Mouse (Mus musculus) erythroid progenitor cell, adult 5-6 weeks (primary cell): Measurements from ENCODE around the gene Mrm2. TPM values are rescaled to one million over a fixed set of nuclear protein-coding genes. Genes with fewer than 3 reads are reported as not detected.
A peak's percentile ranks its signal among the peaks of the same experiment; 100 is the strongest.
"Not testable (repeated sequence)": the region's sequence is repeated elsewhere in the genome, so short reads cannot be mapped to it uniquely, and the experiment has no call there.

ENCODE experiments used
- ATAC-seq: replicated peaks from 2 replicates; pipeline ENCODE4 v1.8.0; 2016; ENCODE audit warnings: moderate number of reproducible peaks, mild to moderate bottlenecking, moderate TSS enrichment, inconsistent platforms; ENCODE audit not compliant: poor library complexity, low FRiP score, severe bottlenecking
- total RNA-seq, 2 experiments: library from RNA; stranded (forward) in 1 of 2; stranded (reverse) in 1 of 2; fragments of 150-400 nt in 1 of 2; fragments of 186-747, 209-891 nt in 1 of 2; gene quantifications; 2 replicates each; pipeline versions ENCODE4 v1.2.3 to v1.2.4; 2015 to 2017; ENCODE audit warnings: low replicate concordance in 2 of 2

Gene Mrm2
- 3.6 TPM in 1 of 2 replicates, not detected in the other for total RNA-seq (2015; ENCODE audit: low replicate concordance)
- total RNA-seq (2017; ENCODE audit: low replicate concordance), result 1.4 and 2.4 TPM in 2 replicates

DNA sequence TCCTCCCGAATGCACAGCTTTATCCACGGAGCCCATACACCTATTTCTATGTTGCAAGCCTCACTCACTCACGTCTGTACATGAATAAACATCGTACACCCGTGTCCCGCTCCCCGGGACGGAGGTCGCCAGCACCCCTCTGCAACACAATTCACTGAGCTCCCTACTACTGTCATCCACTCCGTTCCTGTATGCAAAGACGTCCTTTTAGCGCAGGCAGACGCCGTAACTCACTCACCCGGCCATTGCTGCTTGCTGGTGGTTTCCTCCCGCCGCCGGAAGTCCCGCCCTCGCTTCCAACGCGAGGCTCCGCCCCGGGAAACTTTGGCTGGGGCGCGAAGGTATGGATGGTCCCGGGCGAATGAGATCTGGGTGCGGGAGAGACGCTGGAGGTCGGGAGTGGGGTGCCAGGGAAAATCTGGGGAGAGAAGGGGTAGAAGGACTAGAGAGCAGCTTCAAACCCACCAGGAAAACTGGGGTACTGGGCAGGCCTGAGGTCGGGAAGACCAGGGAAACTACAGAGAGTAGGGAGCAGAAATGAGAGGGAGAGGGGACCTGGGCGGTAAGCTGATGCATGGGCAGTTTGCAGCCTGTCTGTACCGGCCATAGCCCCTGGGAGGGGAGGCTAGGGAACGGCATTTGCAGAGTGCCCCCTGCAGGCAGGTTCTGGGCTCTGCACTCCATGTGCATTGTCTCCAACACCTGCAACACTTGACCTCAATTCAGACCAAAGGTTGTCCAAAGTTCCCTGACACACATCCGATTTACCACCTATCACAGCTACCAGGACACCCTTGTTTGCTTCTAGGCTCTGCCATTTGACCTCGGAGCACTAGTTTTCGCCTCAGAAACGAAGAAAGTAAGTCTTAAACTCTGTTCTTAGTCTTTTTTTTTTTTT, at the start of gene Mrm2:
TSS of gene Mrm2 (minus strand) at position 284 of the 898 bp plus-strand sequence.
- ATAC-seq, result peak; percentile 97

DNA sequence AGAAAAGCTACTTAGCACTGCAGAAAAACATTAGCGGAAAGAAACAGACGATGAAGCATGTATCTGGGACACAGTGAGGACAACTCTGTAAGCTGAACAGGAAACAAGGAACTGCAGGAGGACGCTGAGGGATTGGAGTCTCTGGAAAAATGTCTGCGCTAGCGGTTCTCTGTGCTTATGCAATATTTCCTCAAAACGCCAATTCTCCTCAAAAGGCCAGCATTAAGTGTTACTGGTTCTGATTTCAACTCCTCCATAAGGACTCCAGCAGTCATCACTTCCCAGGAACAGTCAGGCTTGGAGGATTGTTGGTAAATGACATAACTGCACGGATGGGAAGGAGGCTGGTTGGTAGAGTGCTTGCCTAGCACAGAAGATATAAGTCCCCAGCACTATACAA, 49.5 kb upstream of the Mrm2 start:
- no peak for ATAC-seq

DNA sequence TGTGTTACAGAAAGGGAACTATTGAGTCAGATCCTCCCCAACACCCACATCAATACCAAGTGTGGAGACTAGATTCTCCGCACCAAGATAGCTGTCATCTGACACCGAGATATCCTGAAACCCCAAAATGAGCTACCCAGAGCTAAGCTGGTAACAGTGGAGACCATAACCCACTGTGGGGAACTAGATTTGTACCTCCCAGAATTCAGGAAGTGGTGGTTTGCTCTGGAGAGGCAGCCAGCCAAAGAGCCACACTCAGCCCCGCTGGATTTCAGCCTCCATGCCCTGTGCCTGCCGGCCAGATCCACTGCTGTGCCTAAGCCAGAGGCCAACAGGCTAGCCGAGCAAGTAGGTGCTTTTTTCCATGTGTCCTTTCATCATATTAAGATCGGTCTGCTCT, 47.6 kb upstream of the Mrm2 start:
- ATAC-seq, result no peak

DNA sequence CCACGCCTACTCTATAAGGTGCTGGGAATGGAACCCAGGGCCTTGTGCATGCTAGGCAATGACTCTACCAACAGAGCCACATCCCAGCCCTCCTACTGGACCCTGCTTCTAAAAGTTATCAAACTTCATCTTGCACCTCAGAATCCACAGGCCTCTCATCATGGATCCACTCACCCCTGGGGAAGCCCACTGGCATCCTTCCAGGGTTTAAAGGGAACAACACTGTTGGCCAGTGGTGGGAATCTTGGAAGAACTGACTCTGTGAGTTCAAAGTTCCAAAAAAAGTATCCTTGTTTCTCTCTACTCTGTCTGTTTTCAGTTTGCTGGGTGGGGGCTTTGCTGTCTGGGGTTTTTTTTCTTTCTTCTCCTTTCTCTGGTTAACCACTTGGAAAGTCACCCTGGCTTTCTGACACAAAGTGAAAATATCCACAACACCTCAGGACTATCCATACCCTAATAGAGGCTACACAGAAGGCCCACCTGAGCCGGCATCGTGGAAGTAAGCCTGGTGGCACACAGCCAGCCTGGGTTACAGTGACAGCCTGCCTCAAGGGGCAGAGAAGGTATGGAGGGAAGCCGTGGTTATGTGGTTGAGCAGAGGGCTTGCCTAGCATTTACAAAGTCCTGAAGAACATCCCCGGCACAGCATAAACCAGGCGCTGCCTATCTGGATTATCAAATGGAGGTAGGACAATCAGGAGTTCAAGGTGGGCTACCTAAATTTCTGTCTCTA, 46.6 kb upstream of the Mrm2 start:
- ATAC-seq, result no peak

DNA sequence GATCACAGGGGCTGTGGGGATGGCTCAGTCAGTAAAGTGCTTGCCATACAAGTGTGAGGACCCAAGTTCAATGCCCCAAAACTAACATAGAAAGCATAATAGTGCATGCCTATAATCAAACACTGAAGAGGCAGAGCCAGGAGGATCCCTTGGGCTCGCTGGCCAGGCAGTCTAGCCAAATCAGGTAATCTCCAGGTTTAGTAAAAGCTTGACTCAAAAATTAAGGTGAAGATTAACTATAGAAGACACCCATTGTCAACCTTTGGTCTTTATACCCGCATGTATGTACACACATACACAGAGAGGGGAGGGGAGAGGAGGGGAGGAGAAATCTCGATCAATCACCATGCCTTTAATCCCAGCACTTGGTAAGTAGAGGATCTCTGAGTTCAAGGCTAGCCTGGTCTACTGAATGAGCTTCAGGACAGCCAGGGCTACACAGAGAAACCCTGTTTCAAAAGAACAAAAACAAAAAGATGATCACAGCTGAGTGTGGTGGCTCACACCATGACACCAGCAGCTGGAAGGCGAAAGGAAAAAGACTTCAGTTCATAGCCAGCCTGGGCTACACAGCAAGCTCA, 43.6 kb upstream of the Mrm2 start:
- ATAC-seq, result no peak

DNA sequence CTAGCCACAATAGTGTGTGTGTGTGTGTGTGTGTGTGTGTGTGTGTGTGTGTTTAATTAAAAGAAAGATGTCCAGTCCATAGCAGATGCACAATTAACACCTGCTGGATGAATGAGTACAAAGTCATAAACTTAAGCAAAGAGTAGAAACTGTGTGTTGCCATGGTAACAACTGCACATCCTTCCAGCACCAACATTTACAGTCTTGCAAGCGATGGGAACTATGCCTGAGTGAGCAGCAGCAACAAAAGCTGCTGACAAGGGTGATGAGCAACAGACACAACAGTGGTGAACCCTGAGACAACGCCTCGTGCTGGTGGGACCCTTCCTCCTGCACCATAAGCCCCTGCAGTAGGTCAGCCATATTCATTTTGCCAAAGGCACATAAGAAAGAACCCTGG, 42.5 kb upstream of the Mrm2 start:
- no peak for ATAC-seq

DNA sequence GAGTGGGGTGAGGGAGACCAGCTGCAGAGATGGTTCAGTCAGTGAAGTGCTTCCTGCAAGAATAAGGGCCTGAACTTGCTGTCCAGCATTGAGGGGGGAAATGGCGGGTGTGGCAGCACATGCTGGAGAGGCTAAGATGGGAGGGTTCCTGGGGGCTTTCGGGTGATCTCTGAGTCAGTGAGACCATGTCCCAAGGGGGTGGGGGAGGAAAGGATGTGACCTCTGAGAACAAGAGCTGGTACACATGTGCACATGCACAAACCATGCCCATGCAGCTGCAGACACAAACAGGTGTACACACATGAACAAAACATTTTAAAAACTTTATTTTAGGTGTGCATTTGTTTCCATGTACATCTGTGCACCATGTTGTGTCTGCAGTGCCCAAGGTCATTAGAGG, 42.0 kb upstream of the Mrm2 start:
- no peak for ATAC-seq

DNA sequence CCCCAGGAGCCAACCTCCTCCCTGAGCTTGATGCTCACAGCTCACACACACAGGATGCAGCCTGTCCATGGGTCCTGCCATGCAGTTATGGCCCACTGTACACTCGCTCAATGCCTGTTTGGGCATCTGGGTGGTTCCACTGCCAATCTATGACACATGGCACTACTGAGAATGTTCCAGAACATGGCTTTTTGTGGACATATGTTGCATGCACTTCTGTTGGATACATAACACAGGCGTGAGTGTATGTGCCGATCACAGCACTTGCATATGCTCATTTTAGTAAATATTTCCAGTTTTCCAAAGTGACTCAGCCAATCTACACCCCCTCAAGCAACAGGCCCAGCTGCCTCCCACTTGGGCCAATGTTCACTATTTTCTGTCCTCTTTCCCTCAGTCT, 40.0 kb upstream of the Mrm2 start:
- ATAC-seq, result no peak

DNA sequence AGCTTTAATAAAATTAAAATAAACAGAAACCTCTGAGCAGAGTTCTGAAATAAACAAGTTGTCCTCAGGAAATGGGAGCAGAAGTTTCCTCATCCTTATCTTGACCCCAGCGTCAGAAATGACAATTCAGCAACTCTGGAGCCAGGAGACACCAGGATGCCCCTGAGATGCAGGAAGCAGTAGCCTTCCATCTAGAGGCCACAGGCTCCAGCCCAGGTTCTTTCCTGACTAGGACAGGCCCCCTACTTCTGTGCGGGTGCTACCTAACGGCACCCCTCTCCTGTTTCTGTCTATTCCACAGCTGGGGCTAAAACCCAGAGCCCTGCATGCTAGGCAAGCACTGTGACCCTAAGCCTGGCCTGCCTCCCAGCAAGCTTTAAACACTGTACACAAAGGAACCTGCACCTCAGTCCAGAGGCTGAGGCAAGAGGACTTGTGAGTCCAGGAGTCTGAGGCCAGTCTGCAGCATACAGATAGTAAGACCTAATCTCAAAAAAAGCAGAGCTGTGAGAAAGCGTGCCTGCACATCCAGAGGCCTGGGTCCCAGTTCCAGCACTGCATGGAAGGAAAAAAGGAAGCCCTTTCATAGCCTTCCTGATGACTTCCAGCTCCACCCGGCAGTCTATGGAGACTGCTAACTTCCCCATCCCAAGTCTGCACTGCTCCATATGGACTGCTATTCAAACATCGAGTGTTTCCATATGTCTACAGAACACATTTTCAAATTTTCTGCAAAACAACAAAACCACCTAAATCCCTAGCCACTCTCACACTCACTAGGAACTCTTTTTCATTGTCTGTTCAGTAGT, 39.0 kb upstream of the Mrm2 start:
- ATAC-seq, result no peak

DNA sequence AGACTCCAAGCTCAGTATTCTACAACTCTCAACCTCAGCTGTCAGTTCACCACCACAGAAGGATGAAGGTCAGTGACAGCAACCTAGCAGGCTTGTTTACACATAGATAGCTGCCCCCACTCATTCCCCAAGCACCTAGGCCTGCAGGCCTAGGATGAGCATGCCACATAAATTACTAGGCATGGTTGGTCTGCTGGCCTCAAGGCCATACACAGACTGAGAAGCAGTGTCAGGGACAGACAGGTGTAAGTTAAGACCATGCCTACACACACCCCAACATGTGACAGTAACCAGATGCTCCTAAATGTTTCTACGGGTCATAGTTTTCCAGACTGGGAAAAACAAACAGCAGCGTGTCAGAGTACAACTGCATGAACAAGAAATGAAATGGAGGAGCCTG, 37.8 kb upstream of the Mrm2 start:
- ATAC-seq, result no peak

DNA sequence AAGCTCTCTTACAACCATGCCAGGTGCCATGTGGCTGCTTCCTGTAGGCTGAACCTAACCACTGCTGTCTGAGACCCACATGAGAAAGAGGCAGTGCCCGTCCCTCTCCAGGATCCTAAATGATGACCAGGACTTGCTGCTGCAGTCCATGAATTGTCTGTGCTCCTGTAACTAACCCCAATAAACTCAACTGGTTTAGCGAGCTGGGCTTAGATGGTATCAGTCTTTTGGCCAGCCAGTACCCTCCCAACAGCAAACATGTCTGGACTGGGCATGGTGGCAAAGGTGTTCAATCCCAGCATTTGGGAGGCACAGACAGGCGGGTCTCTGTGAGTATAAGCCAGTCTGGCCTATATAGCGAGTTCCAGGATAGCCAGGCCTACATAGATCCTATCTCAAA, 37.2 kb upstream of the Mrm2 start:
- no peak for ATAC-seq

DNA sequence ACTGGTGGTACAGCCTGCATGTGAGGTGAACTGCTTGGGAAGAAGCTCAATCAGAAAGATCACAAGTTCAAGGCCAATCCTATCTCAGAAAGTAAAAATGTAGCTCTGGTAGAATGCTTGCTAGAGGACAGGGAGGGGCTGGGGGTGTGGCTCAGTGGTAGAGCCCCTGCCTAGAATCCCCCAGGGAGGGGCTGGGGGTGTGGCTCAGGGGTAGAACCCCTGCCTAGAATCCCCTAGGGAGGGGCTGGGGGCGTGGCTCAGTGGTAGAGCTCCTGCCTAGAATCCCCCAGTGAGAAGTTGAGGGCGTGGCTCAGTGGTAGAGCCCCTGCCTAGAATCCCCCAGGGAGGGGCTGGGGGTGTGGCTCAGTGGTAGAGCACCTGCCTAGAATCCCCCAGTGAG, 36.4 kb upstream of the Mrm2 start:
- not testable (repeated sequence) for ATAC-seq

DNA sequence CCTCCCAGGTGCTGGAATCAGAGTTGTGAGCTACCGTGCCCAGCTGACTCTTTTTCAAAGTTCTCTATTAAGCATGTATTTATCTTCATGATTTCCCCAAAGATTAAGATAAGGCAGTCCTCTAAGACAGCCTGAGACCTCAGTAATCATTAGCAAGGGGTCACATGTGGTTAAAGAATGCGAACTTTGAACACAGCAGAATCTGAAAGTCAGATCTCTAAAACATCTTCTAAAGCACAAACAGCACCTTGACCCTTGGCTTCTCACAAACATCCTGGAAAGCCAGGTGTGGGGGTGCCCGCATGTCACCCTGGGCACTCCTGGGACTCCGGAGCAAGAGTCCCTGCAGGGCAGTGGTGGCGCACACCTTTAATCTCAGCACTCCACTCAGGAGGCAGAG, 32.7 kb upstream of the Mrm2 start:
- no peak for ATAC-seq

DNA sequence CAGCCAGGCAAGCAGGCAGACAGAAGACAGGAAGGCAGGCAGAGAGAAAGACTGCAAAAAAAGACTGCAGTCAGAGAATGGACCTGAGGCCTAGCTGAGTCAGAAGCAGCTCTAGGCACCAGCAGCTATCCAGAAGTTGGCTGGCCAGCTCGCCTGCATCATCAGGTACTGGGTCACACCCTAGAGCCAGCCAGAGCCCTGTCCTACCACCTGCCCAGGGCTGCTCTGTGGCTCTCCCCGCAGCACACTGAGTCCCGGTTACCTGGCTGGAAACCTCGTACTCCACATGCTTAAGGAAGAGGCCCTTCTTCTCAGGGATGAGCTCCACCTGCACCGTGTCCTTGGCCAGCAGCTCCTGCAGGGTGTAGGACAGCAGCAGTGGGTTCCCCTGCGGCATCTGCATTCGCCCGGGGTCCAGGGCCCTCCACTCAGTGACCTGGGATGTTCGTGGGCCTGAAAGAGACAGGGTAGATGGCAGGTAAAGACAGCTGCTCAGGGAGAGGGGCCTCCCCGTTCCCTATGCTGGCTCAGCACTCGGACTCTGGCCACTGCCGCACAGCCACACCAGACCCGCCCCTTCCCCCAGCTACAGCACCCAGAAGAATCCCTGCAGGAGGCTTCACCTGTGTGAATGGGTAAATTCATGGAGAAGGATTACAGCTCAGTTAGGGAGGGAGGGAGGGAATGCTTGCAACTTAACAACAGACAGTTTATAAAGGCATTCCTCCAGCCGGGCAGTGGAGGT, 28.4 kb upstream of the Mrm2 start:
- ATAC-seq, result no peak; the same call in 1 of the 2 replicates

DNA sequence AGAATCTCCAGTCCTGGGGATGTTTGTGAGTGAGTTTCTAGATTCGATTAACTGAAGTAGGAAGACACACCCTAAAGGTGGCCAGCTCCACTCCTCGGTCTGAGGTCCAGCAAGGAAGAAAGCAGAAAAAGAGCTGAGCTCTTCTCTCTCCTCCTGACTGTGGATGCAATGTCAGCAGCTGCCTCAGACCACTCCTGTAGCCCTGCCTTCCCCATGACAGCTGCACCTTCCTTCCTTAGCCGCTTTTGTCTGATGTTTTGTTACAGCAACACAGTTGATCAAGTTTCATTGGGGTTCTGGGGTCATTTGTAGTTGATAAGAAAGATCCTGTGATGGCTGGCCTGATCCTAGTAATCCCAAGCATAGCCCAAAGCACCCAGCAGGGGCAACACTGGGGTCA, 25.8 kb upstream of the Mrm2 start:
- no peak for ATAC-seq

DNA sequence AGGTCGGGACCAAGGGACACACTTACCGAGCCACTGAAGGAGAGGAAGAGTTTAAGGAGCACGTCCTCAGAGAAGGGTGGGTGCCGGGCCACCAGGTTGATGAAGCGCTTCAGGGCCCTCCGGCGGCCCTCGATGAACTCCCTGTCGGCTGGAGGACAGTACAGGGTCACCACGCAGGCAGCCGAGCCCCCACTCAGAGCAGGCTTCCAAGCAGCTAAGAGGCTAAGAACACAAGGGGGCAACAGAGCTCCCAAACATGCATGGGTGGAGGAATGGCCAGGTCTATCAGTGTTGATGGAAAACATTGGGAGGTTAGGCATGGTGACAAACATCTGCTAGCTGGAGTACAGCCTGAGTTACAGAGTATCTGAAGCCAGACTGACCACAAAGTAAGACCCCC, 24.2 kb upstream of the Mrm2 start:
- no peak for ATAC-seq

DNA sequence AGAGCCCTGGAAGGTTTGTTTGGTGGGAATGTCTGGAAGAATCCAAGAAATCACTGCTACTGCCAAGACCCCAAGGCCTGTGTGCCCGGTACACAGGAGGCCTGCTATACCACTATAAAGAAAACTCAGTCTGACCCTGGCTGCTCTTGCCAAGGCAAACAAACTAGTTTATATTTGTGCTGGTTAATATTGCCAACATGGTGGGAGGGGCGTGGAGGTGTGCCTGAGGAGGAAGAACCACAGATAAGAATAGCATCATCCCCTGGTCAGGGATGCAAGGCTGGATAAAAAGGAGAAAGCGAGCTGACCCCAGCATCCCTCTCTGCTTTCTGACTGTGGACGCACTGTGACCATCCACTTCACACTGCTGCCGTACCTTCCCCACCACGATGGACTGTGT, 20.7 kb upstream of the Mrm2 start:
- ATAC-seq, result no peak

DNA sequence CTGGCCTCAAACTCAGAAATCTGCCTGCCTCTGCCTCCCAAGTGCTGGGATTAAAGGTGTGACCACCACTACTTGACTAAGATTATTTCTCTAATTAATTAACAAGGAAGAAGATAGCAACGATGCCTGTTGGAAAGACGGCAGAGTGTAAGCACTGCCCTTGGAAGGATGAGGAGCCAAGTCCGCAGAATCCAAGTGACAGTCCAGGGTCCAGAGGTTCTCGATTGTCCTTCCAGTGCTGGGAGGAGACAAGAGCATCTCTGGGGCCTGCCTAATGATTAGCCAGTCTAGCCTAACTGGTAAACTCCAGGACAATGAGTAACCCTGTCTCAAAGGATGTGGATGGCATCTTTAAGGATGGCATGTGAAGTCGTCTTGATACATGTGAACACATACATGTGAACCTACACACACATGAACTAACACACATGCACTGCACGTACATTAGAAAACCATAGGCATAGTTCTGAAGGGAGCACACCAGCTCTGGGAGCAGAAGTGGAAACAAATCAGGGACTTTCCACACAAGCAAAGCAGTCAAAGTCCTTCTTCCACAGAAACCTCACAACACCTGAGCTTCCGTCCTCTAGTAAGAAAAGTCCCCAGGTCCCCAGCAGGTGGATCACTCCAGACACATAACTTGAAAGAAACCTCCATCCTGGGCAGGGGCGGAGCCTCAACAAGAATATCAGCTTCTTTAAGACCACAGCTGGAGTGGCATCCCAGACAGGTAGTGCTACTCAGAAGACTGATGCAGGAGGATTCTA, 19.2 kb upstream of the Mrm2 start:
- no peak for ATAC-seq

DNA sequence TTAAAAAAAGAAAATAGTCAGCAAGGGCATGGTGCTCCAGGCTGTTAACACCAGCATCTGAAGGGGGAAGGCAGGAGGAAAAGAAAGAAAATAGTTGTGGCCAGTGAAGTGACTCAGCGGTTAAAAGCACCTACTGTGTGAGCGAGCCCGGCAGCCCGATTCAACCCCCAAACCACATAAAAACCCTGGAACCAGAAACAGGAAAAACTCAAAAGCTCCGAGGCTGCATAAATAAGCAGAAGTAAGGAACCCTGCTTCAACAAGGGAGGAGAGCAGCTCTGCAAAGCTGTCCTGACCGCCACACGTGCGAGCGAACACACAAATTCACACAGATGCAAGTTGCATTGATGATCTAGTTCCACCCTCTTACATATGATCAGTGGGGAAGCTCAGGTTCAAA, 18.2 kb upstream of the Mrm2 start:
- ATAC-seq, result no peak
